In genomic region chr4:138326077-138326695, GRCm38 (mm10) we compare ENCODE assay signal across 8 mouse cellular contexts. TPM values are rescaled to one million over a fixed set of nuclear protein-coding genes. Genes with fewer than 3 reads are reported as not detected.
DNase-seq lines count a peak whose midpoint lies in the region; ATAC-seq and TF ChIP-seq lines count a peak whose summit lies in the region.

Gene Pink1 (minus strand): TSS chr4:138326307.

- peak within 1 kb of the TSS; percentile 89 for H3K9ac ChIP-seq in embryonic facial prominence, embryonic 12.5 days
- peak within 1 kb of the TSS; percentile 84 for H3K9ac ChIP-seq in limb, embryonic 11.5 days (ENCODE audit: low read length)
- peak within 1 kb of the TSS; percentile 90 for H3K9ac ChIP-seq in midbrain, embryonic 13.5 days (replicated peaks)

- H3K27ac ChIP-seq in embryonic facial prominence, embryonic 12.5 days, result peak within 1 kb of the TSS; percentile 96
- peak within 1 kb of the TSS; percentile 94 for H3K27ac ChIP-seq in kidney, adult 2 months (ENCODE audit: insufficient read depth, low read depth, low read length)
- peak within 1 kb of the TSS; percentile 91 for H3K27ac ChIP-seq in limb, embryonic 11.5 days (replicated peaks; ENCODE audit: low read depth, low read length)
- peak within 1 kb of the TSS; percentile 95 for H3K27ac ChIP-seq in midbrain, embryonic 13.5 days
- H3K27ac ChIP-seq in small intestine, adult 2 months (ENCODE audit: insufficient read depth, low read depth, low read length), result peak within 1 kb of the TSS; percentile 90

- peak; percentile 87 for DNase-seq in 3134 (ENCODE audit: extremely low read depth, insufficient read length, low spot score)
- DNase-seq in adrenal gland, postnatal 36 days, result peak; percentile 94 to 95
- DNase-seq in heart, adult 18-20 months, result peak; percentile 94 to 95
- DNase-seq in kidney, adult 2 months, result peak; percentile 97
- DNase-seq in limb, embryonic 11.5 days (ENCODE audit: low spot score), result peak; percentile 90

- H3K9me3 ChIP-seq in embryonic facial prominence, embryonic 12.5 days, result no peaks in the 10 kb centered on the region
- no peaks in the 10 kb centered on the region for H3K9me3 ChIP-seq in limb, embryonic 11.5 days (ENCODE audit: control insufficient read depth, low read length)
- H3K9me3 ChIP-seq in midbrain, embryonic 13.5 days, result no peaks in the 10 kb centered on the region

- 4% methylated on average over 41 of the region's 41 CpGs for WGBS in embryonic facial prominence, embryonic 12.5 days
- 1% methylated on average over 41 of the region's 41 CpGs for WGBS in kidney, adult 2 months
- 4% methylated on average over 33 of the region's 41 CpGs for whole genome bisulfite sequencing in limb, embryonic 11.5 days
- 4% methylated on average over 41 of the region's 41 CpGs for WGBS in midbrain, embryonic 13.5 days
- WGBS in small intestine, adult 2 months, result 2% methylated on average over 41 of the region's 41 CpGs

- peaks cover 4% of the 10 kb centered on the region; the same call in 1 of the 2 replicates for H3K27me3 ChIP-seq in embryonic facial prominence, embryonic 12.5 days
- no peaks in the 10 kb centered on the region for H3K27me3 ChIP-seq in kidney, adult 2 months (replicated peaks; ENCODE audit: control insufficient read depth, insufficient read depth, low read length)
- no peaks in the 10 kb centered on the region for H3K27me3 ChIP-seq in limb, embryonic 11.5 days (ENCODE audit: control insufficient read depth, insufficient read depth, low read length)
- H3K27me3 ChIP-seq in midbrain, embryonic 13.5 days, result no peaks in the 10 kb centered on the region
- no peaks in the 10 kb centered on the region for H3K27me3 ChIP-seq in small intestine, adult 2 months (ENCODE audit: control insufficient read depth, insufficient read depth, low read length)

- ATAC-seq in embryonic facial prominence, embryonic 12.5 days (ENCODE audit: insufficient number of reproducible peaks, insufficient read depth, low FRiP score, low TSS enrichment), result no peak; the same call in 1 of the 2 replicates
- peak; percentile 31 for ATAC-seq in limb, embryonic 11.5 days (ENCODE audit: insufficient number of reproducible peaks, low FRiP score, low TSS enrichment, low read depth)
- ATAC-seq in midbrain, embryonic 13.5 days, result peak; percentile 82

- peak within 1 kb of the TSS; percentile 65 for H3K4me2 ChIP-seq in embryonic facial prominence, embryonic 12.5 days (replicated peaks)
- H3K4me2 ChIP-seq in limb, embryonic 11.5 days (ENCODE audit: low read depth, severe bottlenecking), result peak within 1 kb of the TSS; percentile 72
- H3K4me2 ChIP-seq in midbrain, embryonic 13.5 days (replicated peaks), result peak within 1 kb of the TSS; percentile 63

- 0 out of 2 replicates have a peak, but pooled peaks cover 3% of the 10 kb centered on the region for H3K4me1 ChIP-seq in embryonic facial prominence, embryonic 12.5 days
- H3K4me1 ChIP-seq in kidney, adult 2 months (ENCODE audit: control insufficient read depth, insufficient read depth, low read length), result peaks cover 7% of the 10 kb centered on the region; the same call in 1 of the 2 replicates
- H3K4me1 ChIP-seq in limb, embryonic 11.5 days (ENCODE audit: control insufficient read depth, insufficient read depth, low read length), result no peaks in the 10 kb centered on the region
- peaks cover 53% of the 10 kb centered on the region for H3K4me1 ChIP-seq in midbrain, embryonic 13.5 days (replicated peaks)
- H3K4me1 ChIP-seq in small intestine, adult 2 months (ENCODE audit: control insufficient read depth, insufficient read depth, insufficient read length, low read length), result peaks cover 4% of the 10 kb centered on the region

- H3K4me3 ChIP-seq in embryonic facial prominence, embryonic 12.5 days, result peak within 1 kb of the TSS; percentile 72
- peak within 1 kb of the TSS; percentile 70 for H3K4me3 ChIP-seq in kidney, adult 2 months (ENCODE audit: insufficient read depth, low read depth, low read length)
- peak within 1 kb of the TSS; percentile 81 for H3K4me3 ChIP-seq in limb, embryonic 11.5 days (ENCODE audit: low read depth, low read length)
- H3K4me3 ChIP-seq in midbrain, embryonic 13.5 days (replicated peaks), result peak within 1 kb of the TSS; percentile 91
- peak within 1 kb of the TSS; percentile 86 for H3K4me3 ChIP-seq in small intestine, adult 2 months (ENCODE audit: low read depth, low read length)

- peak; percentile 92 for TF ChIP-seq CTCF in kidney, adult 2 months (conservative IDR thresholded peaks at IDR 0.05; ENCODE audit: insufficient read depth, insufficient read length, low read depth, low read length)
- peak; percentile 91 for TF ChIP-seq CTCF in small intestine, adult 2 months (IDR thresholded peaks at IDR 0.05; ENCODE audit: extremely low read depth, insufficient read length, insufficient replicate concordance, low read depth, low read length)

- H3K36me3 ChIP-seq in embryonic facial prominence, embryonic 12.5 days, result no peaks in the 10 kb centered on the region
- no peaks in the 10 kb centered on the region for H3K36me3 ChIP-seq in kidney, adult 2 months (ENCODE audit: control insufficient read depth, insufficient read depth, low read length)
- H3K36me3 ChIP-seq in limb, embryonic 11.5 days (ENCODE audit: control insufficient read depth, insufficient read depth, low read length), result no peaks in the 10 kb centered on the region
- no peaks in the 10 kb centered on the region for H3K36me3 ChIP-seq in midbrain, embryonic 13.5 days
- H3K36me3 ChIP-seq in small intestine, adult 2 months (ENCODE audit: control insufficient read depth, insufficient read depth, low read length), result no peaks in the 10 kb centered on the region

- TF ChIP-seq POLR2A in kidney, adult 2 months (IDR thresholded peaks at IDR 0.05; ENCODE audit: low read depth, low read length), result peak; percentile 36
- TF ChIP-seq POLR2A in small intestine, adult 2 months (IDR thresholded peaks at IDR 0.05; ENCODE audit: low read depth, low read length), result no peak; the same call in none of the 2 replicates

RNA-seq across cellular contexts. Expression of gene Pink1, which starts in this region (rescaled TPM):
- total RNA-seq in adrenal gland, postnatal 36 days (2021), result 100 to 1,000 TPM; 141 to 211 TPM
- 54.9 and 59.1 TPM in 2 replicates for polyA plus RNA-seq in embryonic facial prominence, embryonic 12.5 days (2016; fragmentation: Nextera tagmentation; extraction: Ambion mirVana)
- 100 to 1,000 TPM; 720 to 812 TPM for total RNA-seq in heart, adult 18-20 months (2021)
- 226 and 272 TPM in 2 replicates for polyA plus RNA-seq in kidney, adult 2 months (2012; rRNA removed)
- 17.8 and 18.5 TPM in 2 replicates for polyA plus RNA-seq in limb, embryonic 11.5 days (2014; fragmentation: Nextera tagmentation; extraction: Ambion mirVana)
- 79.8 and 89.2 TPM in 2 replicates for polyA plus RNA-seq in midbrain, embryonic 13.5 days (2015; fragmentation: Nextera tagmentation; extraction: Ambion mirVana)
- polyA plus RNA-seq in small intestine, adult 2 months (2012; rRNA removed), result 54.9 and 134 TPM in 2 replicates
